Mouse (Mus musculus) effector memory CD4-positive, alpha-beta T cell, adult 5 months (primary cell): ENCODE results near the gene Krtap11-1. TPM values are rescaled to one million over a fixed set of nuclear protein-coding genes. Genes with fewer than 3 reads are reported as not detected.

Source experiments
- polyA plus RNA-seq: library from polyadenylated mRNA; unstranded; fragments of 100-300 nt; shearing (Covaris generic); gene quantifications from one replicate; pipeline ENCODE4 v1.2.1, GENCODE M21; 2017

The Krtap11-1 gene
- not detected for polyA plus RNA-seq

DNA sequence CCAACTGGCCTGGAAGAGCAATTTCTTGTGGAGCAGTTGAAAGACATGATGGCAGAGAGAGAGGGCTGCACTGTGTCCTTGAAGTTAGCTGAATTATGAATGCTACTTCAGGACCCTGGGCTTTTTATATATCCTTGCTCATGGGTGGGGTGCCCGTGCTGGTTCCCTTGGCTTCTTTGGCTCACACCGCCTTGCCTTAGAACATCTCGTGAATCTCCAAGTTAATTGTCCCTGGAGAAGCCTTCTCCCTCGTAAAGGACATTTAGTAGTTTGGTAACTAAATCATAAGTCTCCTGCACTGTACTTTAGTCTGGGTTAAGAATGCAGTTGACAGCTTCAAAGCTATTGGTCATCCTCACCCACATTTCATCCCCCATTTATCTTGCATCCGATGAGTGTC, at the start of gene Krtap11-1:
Gene Krtap11-1, minus strand, starts transcription at position 101 of the 400 bp plus-strand sequence.

Other genes with a start within 250 kb of the Krtap11-1 start
- gene Krtap21-1, start 167.3 kb downstream of the Krtap11-1 start, polyA plus RNA-seq: not detected
- not detected for gene Krtap6-2, start 151.1 kb downstream of the Krtap11-1 start, polyA plus RNA-seq
- gene Krtap8-1, start 83.2 kb downstream of the Krtap11-1 start, polyA plus RNA-seq: not detected
- gene Krtap7-1, start 62.9 kb downstream of the Krtap11-1 start, polyA plus RNA-seq: not detected